Mouse (Mus musculus) bone marrow, adult 2 months (tissue): ENCODE data around the gene Anks1b.

Experiments
- CTCF ChIP-seq: fragments of 200-500 bp; IDR thresholded peaks from 2 replicates; pipeline ENCODE4 v1.5.1; 2011; ENCODE audit warnings: low read length, control low read depth; ENCODE audit not compliant: control insufficient read depth, insufficient read depth
- POLR2A ChIP-seq: fragments of 200-500 bp; IDR thresholded peaks from 2 replicates; pipeline ENCODE4 v1.6.1; 2011; ENCODE audit warnings: low read depth, mild to moderate bottlenecking, control low read depth, low read length, borderline replicate concordance; ENCODE audit not compliant: control insufficient read depth

DNA sequence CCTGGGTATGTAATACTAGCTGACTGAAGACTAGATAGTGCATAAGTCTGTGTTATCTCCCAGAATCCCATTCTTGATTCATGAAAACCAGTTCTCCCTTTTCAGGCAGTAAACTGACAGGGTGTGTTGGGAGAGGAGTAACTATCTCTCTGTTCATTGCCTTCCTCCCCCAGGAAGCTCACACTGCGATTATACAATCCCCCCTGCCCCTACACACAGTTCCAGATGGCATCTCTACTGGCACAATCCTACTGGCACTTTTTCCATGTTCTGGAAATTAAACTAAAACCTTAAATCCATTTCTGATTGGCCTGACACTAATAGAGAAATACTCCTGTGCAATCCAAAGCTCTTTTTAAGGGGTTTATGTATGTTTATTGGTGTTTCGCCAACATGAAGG is 951.4 kb downstream of the Anks1b start:
- TF ChIP-seq CTCF (no peak), POLR2A (no peak)
